Mouse (Mus musculus): ENCODE results near the gene Ptprz1. TPM values are rescaled to one million over a fixed set of nuclear protein-coding genes. Genes with fewer than 3 reads are reported as not detected.

Ptprz1 gene
- 1 to 10 TPM; 2.3 to 6.9 TPM for total RNA-seq (2021)
- polyA plus RNA-seq (2012; rRNA removed): 0.74 and 0.89 TPM in 2 replicates
- long read RNA-seq: 0 reads

- peak; percentile 65 for DNase-seq
Measured at GRCm38 (mm10) chr6:22874781-22875613, at the start of gene Ptprz1. TSS of gene Ptprz1 (plus strand) at chr6:22875502.

GRCm38 (mm10) chr6:22833637-22834036, 41.7 kb upstream of the Ptprz1 start:
- DNase-seq: no peak

DNA sequence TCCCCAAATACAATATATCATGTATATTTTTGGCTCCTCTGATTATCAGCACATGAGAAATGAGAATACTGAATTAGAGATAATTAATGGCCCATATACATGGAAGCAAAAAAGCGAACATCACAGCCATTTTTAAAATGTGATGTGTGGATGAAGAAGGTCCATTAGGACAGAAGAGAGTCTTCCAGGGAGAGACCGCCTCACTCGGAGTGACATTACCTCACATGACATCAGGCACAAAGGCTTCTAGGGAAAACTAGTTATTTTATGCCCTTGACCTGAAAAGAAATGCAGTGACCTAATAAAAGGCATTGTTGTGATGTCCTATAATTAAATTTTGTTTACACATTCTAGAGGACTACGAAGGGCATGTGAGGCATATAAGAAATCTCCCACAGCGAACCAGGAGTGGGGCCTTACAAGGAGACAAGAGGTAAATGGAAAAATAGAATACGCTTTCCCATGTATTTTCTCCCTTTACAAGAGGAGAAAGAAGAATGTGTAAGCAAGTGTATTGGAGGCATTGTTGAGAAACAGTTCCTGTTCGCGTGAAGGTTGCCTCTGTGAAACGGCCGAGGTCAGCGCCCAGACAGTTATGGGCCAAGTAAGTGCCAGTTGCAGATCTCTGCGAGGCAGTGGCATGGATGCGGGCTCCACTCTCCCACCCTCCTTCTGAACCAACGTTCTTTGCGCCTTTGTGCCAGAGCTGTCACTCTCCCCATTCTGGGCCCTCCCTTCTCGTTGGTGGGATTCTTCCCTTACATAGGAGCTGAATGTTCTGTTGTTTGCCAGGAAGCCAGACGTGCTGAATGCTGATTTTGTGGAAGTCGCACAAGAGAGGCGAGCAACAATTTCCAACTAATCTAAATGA, 41.0 kb upstream of the Ptprz1 start:
- peak; percentile 20 for DNase-seq

DNA sequence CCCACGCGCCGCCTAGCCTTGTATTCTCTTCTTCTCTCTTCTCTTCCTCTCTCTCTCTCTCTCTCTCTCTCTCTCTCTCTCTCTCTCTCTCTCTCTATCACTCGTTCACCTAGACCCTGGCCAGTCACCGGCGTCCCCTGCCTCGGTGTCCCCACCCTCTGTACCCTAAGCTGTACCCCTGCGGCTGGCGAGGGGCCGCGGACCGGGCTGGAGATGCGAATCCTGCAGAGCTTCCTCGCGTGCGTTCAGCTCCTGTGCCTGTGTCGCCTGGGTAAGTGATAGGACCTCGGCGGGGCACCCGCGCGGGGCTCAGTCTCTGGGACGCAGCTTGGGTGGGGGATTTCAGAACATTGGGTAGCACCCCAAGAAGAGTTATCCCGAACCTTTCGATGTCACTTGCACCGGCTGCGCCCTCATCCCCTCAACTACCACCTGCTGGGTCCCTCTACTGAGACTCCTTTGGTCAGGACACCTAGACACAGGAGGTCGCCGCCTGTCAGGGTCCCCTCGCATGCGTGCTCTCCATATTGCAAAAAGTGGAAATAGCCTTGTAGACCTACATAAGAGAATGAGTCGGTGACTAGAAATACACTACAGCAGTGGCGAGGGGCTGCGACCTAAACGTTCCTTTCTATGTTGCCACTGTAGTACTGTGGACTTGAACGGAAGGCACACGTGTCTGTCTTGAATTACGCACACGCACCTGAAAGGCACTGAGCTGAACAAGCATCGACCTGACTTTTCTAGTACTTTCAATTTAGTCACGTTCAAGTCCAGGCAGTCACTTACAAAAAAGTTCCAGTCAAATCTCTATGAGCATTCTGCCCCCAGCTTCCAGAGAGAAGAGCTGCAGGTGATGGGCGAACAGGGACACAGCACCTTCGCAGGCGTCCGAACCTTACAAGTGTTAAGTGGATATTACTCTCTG, 576 bp downstream of the Ptprz1 start:
- DNase-seq: peak; percentile 37

DNA sequence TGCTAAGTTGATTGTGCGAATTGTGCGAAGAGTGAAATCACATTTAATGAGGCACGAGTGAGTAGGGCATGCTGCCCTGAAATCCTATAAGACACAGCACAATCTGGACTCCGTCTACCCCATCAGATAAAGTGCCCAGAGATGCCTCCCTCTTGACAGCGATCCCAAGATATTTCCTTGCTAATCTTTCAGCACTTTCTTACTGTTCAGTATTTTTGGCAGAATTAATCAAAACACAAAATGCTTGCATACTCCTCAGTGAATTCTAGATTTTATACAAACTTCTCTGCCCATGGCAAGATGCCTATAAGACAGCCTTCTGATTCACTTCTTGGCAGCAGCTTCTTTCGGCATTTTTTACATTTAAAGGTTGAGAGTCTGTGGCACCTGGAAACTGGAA, 12.7 kb downstream of the Ptprz1 start:
- no peak for DNase-seq

DNA sequence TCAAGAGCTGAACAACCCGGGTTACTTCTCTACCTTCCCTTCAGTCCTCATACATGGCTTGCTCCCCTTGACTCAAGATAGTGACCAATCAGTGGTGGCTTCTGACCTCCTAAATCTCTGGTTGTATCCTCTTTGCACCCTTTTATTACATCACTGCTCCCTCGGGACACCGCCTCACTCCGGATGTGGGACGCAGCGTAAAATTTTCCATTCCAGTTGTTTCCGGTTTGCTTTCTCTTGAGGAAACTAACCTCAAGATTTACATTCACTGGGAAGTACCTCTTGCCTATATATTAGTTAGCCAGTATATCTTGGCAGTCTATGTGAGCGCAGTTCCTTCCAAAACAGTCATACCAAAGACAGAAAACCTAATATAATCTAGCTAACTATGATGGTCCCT, 14.0 kb downstream of the Ptprz1 start:
- DNase-seq: no peak

DNA sequence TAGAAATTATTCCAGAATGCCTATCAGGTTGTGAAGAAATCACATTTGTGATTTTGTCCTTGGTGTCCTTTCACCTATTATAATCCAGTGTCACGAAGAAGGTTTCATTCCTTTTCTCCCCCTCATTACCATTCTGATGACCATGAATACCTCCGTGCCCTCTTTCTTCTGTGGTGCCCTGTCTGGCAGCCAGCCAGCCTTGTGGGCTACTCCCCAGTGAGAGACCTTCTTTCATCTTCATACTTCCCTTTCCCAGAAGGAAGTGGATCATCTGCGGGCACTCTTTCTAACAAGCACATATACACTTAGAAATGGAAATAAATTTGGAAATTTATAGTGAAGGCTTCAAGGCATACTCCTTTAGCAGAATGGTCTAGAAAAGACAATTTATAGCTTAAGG, 26.7 kb downstream of the Ptprz1 start:
- DNase-seq: no peak

GRCm38 (mm10) chr6:22908510-22909256, 33.4 kb downstream of the Ptprz1 start:
- DNase-seq: no peak

DNA sequence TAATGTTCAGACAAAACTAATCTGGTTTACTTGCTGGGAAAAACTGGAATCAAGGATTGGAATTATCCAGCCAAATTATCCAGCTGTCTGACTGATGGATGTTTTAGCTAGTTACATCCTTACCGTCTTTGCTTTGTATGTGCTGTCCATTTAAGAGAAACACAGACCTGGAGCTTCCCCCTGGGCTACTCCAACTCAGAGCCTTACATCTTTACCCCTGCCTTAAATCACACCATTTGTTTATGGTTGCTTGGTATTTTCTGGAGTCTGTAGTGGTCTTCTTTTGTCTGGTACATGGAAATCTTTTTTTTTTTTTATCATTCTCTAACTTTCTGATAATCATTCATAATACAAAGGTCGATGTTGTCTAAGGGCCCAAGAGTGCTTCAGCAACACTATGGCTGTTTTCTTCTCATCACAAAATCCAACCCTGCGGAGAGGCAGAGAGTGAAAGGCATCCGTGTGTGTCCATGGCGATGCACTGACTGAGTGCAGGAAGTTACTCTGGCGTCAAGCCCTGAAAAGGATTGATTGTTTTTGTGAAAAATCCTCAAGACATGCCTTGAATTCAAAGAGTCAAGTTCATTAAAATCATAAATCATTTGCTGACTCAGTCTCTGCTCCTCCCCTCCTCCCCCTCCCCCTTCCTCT, 34.1 kb downstream of the Ptprz1 start:
- peak; percentile 18 for DNase-seq

GRCm38 (mm10) chr6:22909908-22910260, 34.6 kb downstream of the Ptprz1 start:
- DNase-seq: no peak

- DNase-seq: no peak
Measured at GRCm38 (mm10) chr6:22922880-22923279, 47.6 kb downstream of the Ptprz1 start.

- no peak for DNase-seq
Measured at GRCm38 (mm10) chr6:22932768-22933265, 57.5 kb downstream of the Ptprz1 start.

GRCm38 (mm10) chr6:22937126-22937525, 61.8 kb downstream of the Ptprz1 start:
- no peak for DNase-seq

DNA sequence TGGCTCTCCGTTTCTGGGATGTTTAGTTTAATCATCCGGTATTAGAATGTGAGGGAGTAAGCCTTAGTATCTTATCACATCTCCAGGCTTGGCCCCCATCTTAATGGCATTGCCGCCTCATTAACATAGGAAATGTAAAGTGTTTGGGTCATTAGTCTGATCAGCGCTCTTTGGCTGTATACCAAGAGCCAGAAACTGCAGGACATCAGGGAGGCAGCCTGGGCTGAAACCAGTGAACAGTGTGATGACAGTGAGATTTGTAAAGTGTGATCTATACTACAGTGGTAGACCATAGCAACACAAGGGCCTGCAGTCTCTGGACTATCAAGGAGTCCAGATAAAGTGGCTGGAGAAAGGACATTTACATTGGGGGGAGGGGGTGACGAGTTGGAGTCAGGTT, 62.2 kb downstream of the Ptprz1 start:
- DNase-seq: no peak

- peak; percentile 60 for DNase-seq
Measured at GRCm38 (mm10) chr6:22944191-22944590, 68.9 kb downstream of the Ptprz1 start.

- no peak for DNase-seq
Measured at GRCm38 (mm10) chr6:22963374-22963773, 88.1 kb downstream of the Ptprz1 start.

GRCm38 (mm10) chr6:22968073-22968472, 92.8 kb downstream of the Ptprz1 start:
- DNase-seq: peak; percentile 15

- no peak for DNase-seq
Measured at GRCm38 (mm10) chr6:22983769-22984519, 108.6 kb downstream of the Ptprz1 start.

GRCm38 (mm10) chr6:22984520-22985154, 109.3 kb downstream of the Ptprz1 start:
- no peak for DNase-seq
